Mouse (Mus musculus): ENCODE measurements around the gene Smad6.
A peak's percentile ranks its signal among the peaks of the same experiment; 100 is the strongest.

The Smad6 gene

GRCm38 (mm10) chr9:63982937-63983632, 38.8 kb downstream of the Smad6 start:
- no peak for DNase-seq (ENCODE audit: low spot score in 2 of 2)

DNA sequence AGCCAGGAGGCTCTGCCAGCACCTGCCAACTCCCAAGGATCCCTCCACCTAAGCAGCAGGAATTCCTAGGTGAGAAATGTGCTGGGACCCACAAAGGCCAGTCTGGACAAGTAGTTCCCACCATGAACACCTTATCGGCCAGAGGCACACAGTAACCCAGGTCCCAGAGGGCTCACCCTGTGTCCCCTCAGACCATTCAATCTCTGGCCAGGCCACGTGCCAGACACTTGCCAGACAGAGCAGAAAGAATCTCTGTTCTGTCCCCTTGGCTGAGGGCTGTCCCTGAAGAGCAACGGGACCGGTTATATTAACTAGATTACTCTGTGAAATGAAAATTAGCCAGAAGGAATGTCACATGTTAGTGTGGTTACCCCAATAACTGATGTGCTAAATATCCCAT, 39.9 kb downstream of the Smad6 start:
- DNase-seq (ENCODE audit: low spot score in 2 of 2) = no peak

DNA sequence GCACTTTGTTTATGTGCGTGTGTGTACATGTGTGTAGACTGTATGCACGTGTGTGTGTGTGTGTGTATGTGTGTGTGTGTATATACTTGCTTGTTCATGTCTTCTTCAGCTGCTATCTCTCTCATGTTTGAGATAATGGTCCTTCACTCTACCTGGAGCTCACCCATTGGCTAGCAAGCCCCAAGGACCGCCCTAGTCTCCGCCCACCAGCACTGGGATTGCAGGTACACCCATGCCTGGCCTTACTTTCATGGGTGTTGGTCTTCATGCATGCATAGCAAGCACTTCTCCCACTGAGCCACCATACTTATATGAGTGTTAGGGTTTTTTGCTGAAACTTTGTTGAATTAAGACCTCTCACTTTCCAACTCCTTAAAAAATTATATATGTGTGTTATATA, 40.5 kb downstream of the Smad6 start:
- no peak for DNase-seq (ENCODE audit: low spot score in 2 of 2)

DNA sequence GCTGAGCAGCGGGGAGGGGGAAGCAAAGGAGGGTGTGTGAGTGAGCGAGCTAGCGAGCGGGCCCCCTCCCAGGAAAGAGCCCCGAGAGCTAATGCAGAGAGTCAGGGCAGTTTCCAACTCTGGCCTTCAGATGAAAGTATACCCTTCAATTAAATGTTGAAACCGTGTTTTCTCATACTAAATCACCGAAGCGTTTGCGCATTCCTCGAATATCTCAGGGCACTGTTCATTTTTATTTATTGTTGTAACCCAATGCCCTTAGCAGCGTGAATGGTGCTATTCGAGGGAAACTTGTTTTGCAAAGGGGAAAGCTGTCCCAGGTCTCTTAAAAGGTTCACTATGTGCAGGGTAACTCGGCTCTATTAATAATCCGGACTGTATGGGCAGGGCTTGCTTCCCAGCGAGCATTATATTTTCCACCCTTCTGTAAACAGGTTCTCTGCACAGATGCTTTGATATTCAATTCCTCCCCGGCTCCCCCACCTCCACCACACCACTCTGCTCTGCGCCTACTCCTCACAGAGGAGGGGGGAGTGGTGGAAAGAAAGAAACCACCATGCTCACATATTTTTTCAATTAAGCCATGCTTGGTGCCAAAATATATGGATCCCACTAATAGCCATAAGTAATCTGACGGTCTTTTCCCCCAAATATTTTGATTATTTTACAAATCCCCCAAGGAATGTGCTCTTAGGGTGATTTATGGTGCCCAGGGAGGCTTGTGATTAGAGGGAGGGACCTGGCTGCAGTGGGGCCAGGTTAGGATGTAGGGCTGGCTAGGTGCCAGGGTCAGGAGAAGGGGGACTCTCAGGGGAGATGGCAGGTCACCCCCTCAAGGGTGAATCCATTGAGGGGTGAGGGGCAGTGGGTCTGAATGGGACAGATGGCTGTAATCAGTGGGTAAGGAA, 41.4 kb downstream of the Smad6 start:
- DNase-seq (ENCODE audit: low spot score in 2 of 2) = no peak

DNA sequence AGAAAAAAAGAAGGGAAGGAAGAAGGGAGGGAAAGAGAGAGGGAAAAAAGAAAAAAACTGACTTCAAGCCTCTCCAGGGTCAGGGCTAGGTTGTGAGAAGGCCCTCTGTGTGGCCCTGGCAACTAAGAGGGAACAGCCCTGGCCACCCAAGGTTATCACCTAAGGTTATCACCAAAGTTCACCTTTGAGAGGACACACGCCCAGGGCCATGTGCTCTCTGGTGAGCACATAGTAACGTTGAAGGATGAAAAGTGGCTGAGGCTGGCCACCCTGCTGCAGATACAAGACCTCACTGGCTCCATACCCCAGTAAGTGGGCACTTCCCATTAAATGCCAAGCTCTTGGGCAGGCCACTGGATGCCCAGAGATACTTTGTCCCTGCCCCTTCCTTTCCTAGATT, 42.6 kb downstream of the Smad6 start:
- no peak for DNase-seq (ENCODE audit: low spot score in 2 of 2)

DNA sequence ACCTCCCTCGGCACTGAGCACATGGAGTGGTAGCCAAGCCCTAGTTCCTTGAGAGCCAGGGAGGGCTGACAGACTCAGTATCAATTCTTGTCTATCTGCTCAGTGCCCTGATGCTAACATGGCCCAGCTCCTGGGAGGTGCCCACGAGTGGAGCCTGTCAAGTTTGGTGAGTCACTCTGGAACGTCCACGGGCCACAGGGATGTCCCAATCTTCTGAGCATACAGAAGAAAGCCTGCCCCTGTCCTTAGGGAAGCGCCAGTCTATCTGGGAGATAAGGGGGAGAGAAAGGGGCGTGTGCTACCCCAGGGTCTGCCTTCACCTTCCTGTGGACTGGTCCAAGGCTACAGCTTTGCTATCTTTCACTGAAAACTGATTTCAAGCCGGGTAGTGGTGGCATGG, 43.2 kb downstream of the Smad6 start:
- no peak for DNase-seq (ENCODE audit: low spot score in 2 of 2)

DNA sequence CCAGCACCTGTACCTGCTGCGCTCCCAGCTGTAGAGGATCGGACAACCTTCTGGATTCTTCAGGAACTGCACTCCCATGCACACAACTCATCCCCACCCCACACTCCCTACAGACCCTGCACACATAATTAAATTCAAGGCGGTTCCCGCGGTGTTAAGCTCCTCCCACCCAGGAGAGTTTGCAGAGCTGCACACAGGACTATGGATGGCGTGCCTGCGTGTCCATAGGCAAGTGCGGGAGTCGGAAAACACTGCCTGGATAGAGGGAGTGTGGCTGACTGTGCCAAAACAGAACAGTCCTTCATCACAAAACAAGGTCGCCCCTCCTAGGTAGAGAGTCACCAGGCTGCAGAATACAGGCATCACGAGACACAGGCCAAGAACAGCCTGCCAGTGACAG, 45.9 kb downstream of the Smad6 start:
- no peak for DNase-seq (ENCODE audit: low spot score in 2 of 2)

- no peak for DNase-seq (ENCODE audit: low spot score in 2 of 2)
Observed at GRCm38 (mm10) chr9:63974258-63975023, 47.4 kb downstream of the Smad6 start.

GRCm38 (mm10) chr9:63973662-63974190, 48.1 kb downstream of the Smad6 start:
- no peak for DNase-seq (ENCODE audit: low spot score in 2 of 2)

DNA sequence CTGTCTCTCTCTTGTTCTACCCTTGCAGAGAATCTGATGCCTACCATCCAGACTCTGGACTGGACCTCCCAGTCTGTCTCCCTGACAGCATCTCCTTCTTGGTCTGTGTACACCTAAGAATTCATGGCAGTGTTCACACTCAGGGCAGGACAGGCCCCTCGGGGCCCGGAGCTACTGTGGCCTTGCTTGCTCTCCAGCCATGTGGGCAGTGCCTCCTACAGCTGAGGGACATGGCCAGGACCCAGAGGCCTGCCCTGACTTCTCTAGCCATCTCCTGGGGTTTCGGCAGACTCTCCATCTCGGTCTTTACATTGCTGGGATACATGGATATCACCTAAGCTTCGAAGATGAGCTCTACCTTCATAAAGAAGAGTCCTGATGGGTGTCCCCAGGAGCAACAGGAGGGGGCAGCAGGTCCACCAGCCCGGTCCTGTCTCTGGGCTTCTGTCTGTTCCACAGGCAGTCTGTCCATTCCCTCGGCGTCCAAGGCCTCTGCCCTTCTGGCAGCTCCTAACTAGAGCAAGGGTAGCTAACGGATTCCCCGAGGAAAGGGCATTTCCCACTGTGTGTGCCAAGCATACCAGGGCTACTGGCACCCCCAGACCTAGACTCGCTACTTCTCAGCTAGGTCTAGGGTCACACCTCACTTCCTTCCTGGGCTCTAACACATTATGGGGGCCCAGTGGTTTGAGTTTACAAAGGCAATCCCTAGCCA, 49.1 kb downstream of the Smad6 start:
- no peak for DNase-seq (ENCODE audit: low spot score in 2 of 2)

DNA sequence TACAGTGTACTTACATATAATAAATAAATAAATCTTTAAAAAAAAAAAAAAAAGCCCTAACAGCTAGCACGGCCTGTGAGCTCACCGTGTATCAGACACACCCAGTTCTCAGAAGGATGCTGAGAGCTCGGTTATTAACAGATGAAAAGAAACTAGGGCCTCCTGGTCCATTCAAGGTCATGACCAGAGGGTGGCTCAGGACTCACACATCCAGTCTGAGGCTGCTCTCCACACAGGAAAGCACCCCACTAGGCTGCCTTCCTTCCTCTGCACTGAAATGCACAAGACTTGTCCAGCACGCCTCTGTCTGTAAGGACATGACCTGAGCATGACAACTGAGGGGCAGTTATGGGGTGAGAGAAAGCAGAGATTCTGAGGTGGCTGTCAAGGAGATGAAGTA, 50.3 kb downstream of the Smad6 start:
- DNase-seq (ENCODE audit: low spot score in 2 of 2) = no peak

- DNase-seq (ENCODE audit: low spot score in 2 of 2) = no peak
Observed at GRCm38 (mm10) chr9:63970836-63971235, 51.0 kb downstream of the Smad6 start.

DNA sequence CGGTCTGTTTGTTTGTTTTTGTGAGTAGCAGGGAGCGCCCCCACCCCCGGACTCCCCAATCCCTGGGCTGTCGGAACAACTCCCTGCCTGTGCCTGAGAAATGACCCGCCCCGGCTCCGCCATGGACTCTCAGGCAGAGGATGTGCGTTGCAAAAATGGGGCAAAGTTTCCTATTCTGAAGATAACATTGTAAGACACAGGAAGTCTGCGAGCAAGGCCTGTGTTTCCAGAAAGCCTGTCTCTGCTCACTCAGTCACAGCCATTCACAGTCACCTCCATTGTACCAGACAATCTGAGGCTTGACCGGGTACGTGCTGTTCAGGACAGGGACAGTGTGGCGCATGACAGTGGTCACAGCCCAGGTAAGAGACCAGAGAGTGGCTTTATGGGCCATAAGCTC, 51.5 kb downstream of the Smad6 start:
- DNase-seq (ENCODE audit: low spot score in 2 of 2) = no peak

DNA sequence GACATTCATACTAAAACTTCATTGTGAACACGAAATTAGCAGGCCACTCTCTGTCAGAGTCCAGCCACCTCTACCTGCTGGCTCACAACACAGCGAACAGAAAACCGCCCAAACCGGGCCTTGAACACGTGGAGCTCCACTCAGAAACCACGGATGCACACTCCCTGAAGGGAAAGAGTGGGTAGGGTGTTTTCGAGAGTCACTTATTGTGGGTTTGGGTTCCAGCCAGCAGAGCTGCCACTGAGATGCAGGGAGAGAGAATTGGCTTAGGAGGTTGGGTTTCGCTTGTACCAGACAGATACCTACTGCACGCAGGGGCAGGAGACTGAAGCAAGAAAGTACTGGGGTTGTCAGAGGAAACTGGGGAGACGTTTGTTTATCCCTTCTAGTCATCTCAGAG, 52.4 kb downstream of the Smad6 start:
- DNase-seq (ENCODE audit: low spot score in 2 of 2) = no peak

GRCm38 (mm10) chr9:63968592-63968991, 53.3 kb downstream of the Smad6 start:
- DNase-seq (ENCODE audit: low spot score in 2 of 2) = peak; percentile 85 to 87

- DNase-seq (ENCODE audit: low spot score in 2 of 2) = peak; percentile 69
Observed at GRCm38 (mm10) chr9:63967408-63968172, 54.3 kb downstream of the Smad6 start.

GRCm38 (mm10) chr9:63965579-63965981, 56.3 kb downstream of the Smad6 start:
- no peak for DNase-seq (ENCODE audit: low spot score in 2 of 2)

- no peak for DNase-seq (ENCODE audit: low spot score in 2 of 2)
Observed at GRCm38 (mm10) chr9:63961881-63962280, 60.0 kb downstream of the Smad6 start.

GRCm38 (mm10) chr9:63960829-63961185, 61.1 kb downstream of the Smad6 start:
- no peak for DNase-seq (ENCODE audit: low spot score in 2 of 2)

DNA sequence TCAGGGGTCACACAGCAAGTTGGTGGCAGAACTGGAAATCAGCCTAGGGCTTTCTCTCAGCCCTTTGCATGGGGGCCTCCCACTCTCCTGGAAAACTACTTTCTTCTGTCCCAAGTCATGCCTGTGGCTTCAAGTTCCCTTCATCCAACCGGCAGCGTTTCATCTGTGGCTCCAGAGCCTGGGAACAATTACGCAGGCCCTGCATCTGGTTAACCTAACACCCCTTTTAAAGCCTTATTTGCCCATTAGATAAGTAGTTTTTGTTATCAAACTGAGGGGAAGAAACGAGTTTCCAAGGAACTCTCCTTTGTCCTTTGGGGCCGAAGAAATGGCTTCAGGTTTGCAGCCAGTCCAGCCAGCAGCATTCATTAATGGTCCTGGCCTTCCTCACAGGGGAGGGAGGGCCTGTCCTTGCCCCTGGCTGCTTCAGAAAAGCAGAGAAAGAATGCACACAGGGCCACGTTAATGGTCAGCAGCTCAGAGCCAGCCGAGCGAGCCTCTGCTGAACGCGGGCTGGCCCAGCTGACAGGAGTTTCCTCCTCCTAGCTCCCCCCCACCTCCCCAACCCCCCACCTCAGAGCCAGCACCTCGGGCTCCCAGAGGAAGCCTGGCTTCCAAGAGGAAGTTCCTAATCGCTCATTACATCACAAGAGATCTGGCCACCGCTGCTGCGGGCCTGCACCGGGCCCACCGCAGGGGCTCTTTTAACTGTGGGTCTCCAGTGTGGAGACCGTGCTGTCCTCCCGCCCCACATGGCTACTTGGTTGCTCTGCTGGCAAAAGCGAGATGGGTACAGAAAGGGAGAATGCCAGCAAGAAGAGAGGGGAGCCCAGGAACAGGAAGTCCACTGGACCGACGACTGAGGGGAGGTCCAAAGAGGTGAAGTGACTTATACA, 61.7 kb downstream of the Smad6 start:
- DNase-seq (ENCODE audit: low spot score in 2 of 2) = no peak
